Mouse (Mus musculus): ENCODE data around the gene Zfp612.

- TF ChIP-seq CTCF (IDR thresholded peaks at IDR 0.05; ENCODE audit: control insufficient read depth, insufficient read depth, low read length) = no peak
- TF ChIP-seq POLR2A (IDR thresholded peaks at IDR 0.05; ENCODE audit: borderline replicate concordance, control insufficient read depth, low read depth, low read length) = no peak
Measured at GRCm38 (mm10) chr8:110051208-110051607, 28.3 kb upstream of the Zfp612 start.
